Mouse (Mus musculus) megakaryocyte, embryonic 14.5 days (primary cell): Measurements from ENCODE around the gene Dnaja2.

Experiments used
- FLI1 ChIP-seq: IDR thresholded peaks from 2 replicates; pipeline ENCODE4 v1.6.1; 2012; ENCODE audit warnings: low read length, inconsistent platforms, mixed read lengths
- GATA1 ChIP-seq: IDR thresholded peaks from 3 replicates; pipeline ENCODE4 v1.6.1; 2012; ENCODE audit warnings: mixed read lengths, low read length, inconsistent platforms, borderline replicate concordance

GRCm38 (mm10) chr8:85496125-85496524 lies 59.0 kb downstream of the Dnaja2 start:
- no peak for TF ChIP-seq GATA1
- TF ChIP-seq FLI1, result no peak
